Mouse (Mus musculus): ENCODE results near the gene Slc35d2.
A peak's percentile ranks its signal among the peaks of the same experiment; 100 is the strongest.
"Not testable (repeated sequence)": the region's sequence is repeated elsewhere in the genome, so short reads cannot be mapped to it uniquely, and the experiment has no call there.

Gene Slc35d2

DNA sequence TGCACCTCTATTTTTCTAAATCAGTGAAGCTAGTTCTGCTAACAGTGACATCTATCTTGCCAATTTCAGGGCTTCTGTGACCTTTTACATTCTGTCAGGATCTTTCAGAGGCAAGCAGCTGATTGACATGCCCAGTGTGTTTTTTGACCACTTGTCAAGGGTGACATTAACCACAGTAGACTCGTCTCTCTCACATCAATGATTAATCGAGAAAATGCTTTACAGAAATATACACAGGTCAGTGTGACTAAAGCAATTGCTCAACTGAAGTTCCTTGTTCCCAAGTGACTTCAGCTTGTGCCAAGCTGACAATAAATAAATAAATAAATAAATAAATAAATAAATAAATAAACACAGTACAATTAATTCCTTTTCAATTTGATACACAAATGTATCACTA lies 76.9 kb downstream of the Slc35d2 start:
- DNase-seq (ENCODE audit: low read depth, low spot score): not testable (repeated sequence)

GRCm38 (mm10) chr13:64050895-64051294 lies 78.3 kb downstream of the Slc35d2 start:
- DNase-seq (ENCODE audit: low read depth, low spot score): peak; percentile 59

- no peak for DNase-seq (ENCODE audit: low read depth, low spot score)
Measured at GRCm38 (mm10) chr13:64049535-64049934, 79.6 kb downstream of the Slc35d2 start.

DNA sequence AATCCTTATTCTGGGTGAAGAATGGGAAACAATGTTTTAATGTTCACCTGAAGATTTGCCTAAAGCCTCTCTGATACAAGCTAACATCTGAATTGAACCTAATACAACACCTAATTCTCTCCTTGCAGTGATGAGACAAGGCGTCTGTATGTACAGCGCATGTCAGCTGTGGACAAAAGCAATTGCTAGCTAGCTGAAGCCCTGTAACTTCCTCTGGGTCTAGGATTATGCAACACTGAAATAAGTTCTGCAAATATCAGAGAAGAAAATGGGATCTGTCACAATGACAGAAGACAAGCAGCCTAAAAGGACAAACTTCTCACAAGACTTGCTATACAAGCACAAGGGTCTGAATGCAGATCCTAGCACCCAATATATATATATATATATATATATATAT lies 80.7 kb downstream of the Slc35d2 start:
- no peak for DNase-seq (ENCODE audit: low read depth, low spot score)

Data from ES-CJ7 (cell line).